In genomic region chr12:33048391-33048790, GRCm38 (mm10) we compare ENCODE assay signal across 25 mouse cellular contexts. TPM values are rescaled to one million over a fixed set of nuclear protein-coding genes. Genes with fewer than 3 reads are reported as not detected.
A peak's percentile ranks its signal among the peaks of the same experiment; 100 is the strongest.
DNase-seq lines count a peak whose midpoint lies in the region; ATAC-seq lines count a peak whose summit lies in the region.
"Had no signal": no experiment of that assay in that cellular context is flagged by ENCODE, and none has a peak within 500 bp of the region (broad histone marks: within the 10 kb centered on the region; RNA-seq: fewer than 3 reads in every experiment).

No protein-coding gene starts in this region.

- peak; percentile 88 for ATAC-seq in CD4-positive, CD25-positive, alpha-beta regulatory T cell, adult 4 months
- ATAC-seq: forebrain, postnatal 0 days had no signal

- peaks cover 16% of the 10 kb centered on the region; the same call in 1 of the 2 replicates for H3K4me1 ChIP-seq in embryonic facial prominence, embryonic 10.5 days
- H3K4me1 ChIP-seq: liver, embryonic 13.5 days had no signal

- no peaks in the 10 kb centered on the region for H3K36me3 ChIP-seq in embryonic facial prominence, embryonic 10.5 days (replicated peaks)
- H3K36me3 ChIP-seq: embryonic facial prominence, embryonic 13.5 days; G1E; heart, embryonic 10.5 days; hindbrain, embryonic 15.5 days; limb, embryonic 12.5 days; liver, embryonic 13.5 days; lung, embryonic 15.5 days; neural tube, embryonic 12.5 days had no signal

- no peaks in the 10 kb centered on the region for H3K9me3 ChIP-seq in embryonic facial prominence, embryonic 10.5 days
- H3K9me3 ChIP-seq: embryonic facial prominence, embryonic 13.5 days; G1E; heart, embryonic 10.5 days; hindbrain, embryonic 15.5 days; limb, embryonic 12.5 days; liver, embryonic 13.5 days; lung, embryonic 15.5 days; neural tube, embryonic 12.5 days had no signal

- H3K27me3 ChIP-seq in embryonic facial prominence, embryonic 10.5 days (replicated peaks; ENCODE audit: low read depth, poor library complexity, severe bottlenecking) = no peaks in the 10 kb centered on the region; the same call in 1 of the 2 replicates
- H3K27me3 ChIP-seq: embryonic facial prominence, embryonic 13.5 days; limb, embryonic 12.5 days; liver, embryonic 13.5 days; lung, embryonic 15.5 days; neural tube, embryonic 12.5 days had no signal

- WGBS in embryonic facial prominence, embryonic 10.5 days = 90% methylated on average over 3 of the region's 3 CpGs

- DNase-seq in spleen, adult 12 weeks (ENCODE audit: low spot score) = peak; percentile 6
- DNase-seq in spleen, adult 18-20 months = no peak
- peak; percentile 75 for DNase-seq in induced T-regulatory cell, adult 2 months (ENCODE audit: low read depth)
- peak; percentile 40 for DNase-seq in thymus, postnatal 25 days
- DNase-seq in embryonic facial prominence, embryonic 10.5 days (ENCODE audit: low spot score) = no peak
- no peak for DNase-seq in c-Kit-positive CD71-positive TER-119-positive erythroid progenitor cells, embryonic 14.5 days (ENCODE audit: low spot score)
- DNase-seq: adrenal gland, postnatal 10 days; cerebellum, adult 11-12 months; forebrain, postnatal 0 days; gastrocnemius, postnatal 10 days; heart, postnatal 10 days; kidney, adult 8-10 months; kidney, postnatal 25 days; liver, embryonic 13.5 days; right cerebral cortex, postnatal 25 days had no signal

- no peak overlapping the region for H3K27ac ChIP-seq in embryonic facial prominence, embryonic 10.5 days (replicated peaks)
- H3K27ac ChIP-seq: embryonic facial prominence, embryonic 13.5 days; heart, embryonic 10.5 days; hindbrain, embryonic 15.5 days; limb, embryonic 12.5 days; liver, embryonic 13.5 days; lung, embryonic 15.5 days; neural tube, embryonic 12.5 days had no signal

- no peak overlapping the region for H3K4me3 ChIP-seq in embryonic facial prominence, embryonic 10.5 days
- H3K4me3 ChIP-seq: embryonic facial prominence, embryonic 13.5 days; heart, embryonic 10.5 days; hindbrain, embryonic 15.5 days; limb, embryonic 12.5 days; liver, embryonic 13.5 days; lung, embryonic 15.5 days; megakaryocyte, embryonic 14.5 days; neural tube, embryonic 12.5 days had no signal

RNA-seq across cellular contexts. Expression of gene Cdhr3, which starts 44.3 kb away (rescaled TPM):
- polyA plus RNA-seq in CD4-positive, CD25-positive, alpha-beta regulatory T cell, adult 4 months (2017; shearing (Covaris generic)) = under 1 TPM; 0.44 to 0.47 TPM
- not detected in 2 replicates for polyA plus RNA-seq in embryonic facial prominence, embryonic 10.5 days (2016; fragmentation: Nextera tagmentation; extraction: Ambion mirVana)
- polyA plus RNA-seq: C2C12; embryonic facial prominence, embryonic 13.5 days; G1E; limb, embryonic 12.5 days; liver, embryonic 13.5 days had no signal

Comparison
In these comparisons a context has a peak if more than half of its experiments do, and no peak if none do; other contexts are left out.
1. DNase-seq: peak in spleen, adult 12 weeks (single experiment), induced T-regulatory cell, adult 2 months (single experiment) and thymus, postnatal 25 days (single experiment); none in spleen, adult 18-20 months (0 of 2), embryonic facial prominence, embryonic 10.5 days (single experiment) and c-Kit-positive CD71-positive TER-119-positive erythroid progenitor cells, embryonic 14.5 days (single experiment).